Mouse (Mus musculus): ENCODE data around the gene Sdc3.
A peak's percentile ranks its signal among the peaks of the same experiment; 100 is the strongest.

Sdc3 gene

GRCm38 (mm10) chr4:130794771-130795170 is 2.4 kb downstream of the Sdc3 start:
- DNase-seq, result no peak

- no peak for DNase-seq
Observed at GRCm38 (mm10) chr4:130795970-130796369, 3.6 kb downstream of the Sdc3 start.

DNA sequence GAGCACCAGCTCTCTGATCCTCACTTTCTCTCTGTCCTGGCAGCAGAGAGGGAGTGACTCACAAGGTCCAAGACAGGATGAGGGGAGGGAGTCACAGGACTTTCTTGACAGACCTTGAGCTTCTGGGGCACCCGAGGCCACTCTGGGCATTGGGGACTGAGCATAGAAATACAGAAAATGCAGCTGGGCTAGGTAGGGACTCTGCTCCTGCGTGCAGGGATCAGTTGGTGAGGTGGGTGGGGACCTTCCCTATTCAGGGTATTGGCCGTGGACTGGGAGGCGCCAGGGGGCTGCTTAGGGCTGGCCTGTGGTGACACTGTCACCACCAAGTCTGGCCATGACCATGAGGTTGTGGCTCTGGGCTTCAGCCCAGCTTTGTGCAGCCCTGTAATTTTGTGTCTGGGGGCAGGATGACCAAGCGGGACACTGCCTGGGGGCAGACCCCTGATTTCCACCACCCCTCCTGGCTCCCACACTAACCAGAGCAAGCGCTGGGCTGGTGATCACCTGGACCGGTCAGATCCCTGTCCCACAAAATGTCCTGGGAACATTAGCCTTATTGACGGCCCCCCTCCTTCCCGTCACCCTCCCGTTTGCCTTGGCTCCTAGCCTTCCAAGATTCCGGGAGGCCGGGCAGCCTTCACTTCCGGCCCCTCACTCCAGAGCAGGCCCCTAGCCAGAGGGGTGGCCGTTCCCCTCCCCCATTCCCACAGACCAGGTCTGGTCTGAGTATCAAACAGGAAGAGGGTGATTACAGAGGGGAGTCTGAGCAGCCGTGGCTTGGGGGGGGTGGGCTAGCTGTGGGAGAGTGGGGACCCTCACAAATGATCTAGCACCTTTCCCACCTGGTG is 5.1 kb downstream of the Sdc3 start:
- DNase-seq, result peak; percentile 53 to 75

GRCm38 (mm10) chr4:130798416-130798815 is 6.1 kb downstream of the Sdc3 start:
- DNase-seq, result no peak

DNA sequence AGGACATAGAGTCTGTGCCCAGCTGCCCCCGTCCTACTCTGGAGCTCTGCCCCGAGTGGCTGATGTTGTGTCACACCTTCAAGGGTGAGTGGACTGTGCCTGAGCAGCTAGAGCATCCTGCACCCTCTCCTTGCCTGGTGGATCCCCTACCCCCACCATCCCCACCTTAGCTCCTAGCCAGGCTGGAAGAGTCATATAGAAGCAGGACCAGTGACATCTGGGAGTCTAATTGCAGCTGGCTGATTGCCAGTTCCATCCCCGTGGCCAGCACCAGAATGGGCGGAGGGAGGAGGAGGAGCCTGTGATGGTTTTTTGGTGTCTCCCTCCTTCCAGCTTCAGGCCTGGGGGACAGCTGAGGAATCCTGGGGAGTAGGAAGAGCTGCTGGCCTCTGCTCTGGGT is 6.8 kb downstream of the Sdc3 start:
- peak; percentile 51 to 52 for DNase-seq

DNA sequence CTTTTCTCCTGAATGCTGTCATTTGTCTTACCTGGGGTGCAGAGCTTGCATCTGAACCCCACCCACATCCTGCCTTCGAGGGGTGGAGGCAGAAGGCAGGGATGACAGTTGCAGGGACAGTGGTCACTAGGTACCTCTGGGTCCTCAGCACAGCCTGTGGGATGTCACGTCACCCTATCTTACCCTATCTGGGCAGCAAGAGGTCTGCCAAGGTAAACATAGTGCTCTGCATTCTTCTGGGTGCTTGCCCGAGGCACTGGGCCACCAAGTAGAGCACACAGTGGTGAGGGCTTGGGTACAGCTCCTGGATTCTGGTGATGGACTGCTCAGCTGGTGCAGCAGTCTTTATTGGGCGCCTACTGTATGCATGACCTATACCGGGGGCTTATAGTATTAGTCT is 7.2 kb downstream of the Sdc3 start:
- no peak for DNase-seq

GRCm38 (mm10) chr4:130800147-130800546 is 7.8 kb downstream of the Sdc3 start:
- DNase-seq, result peak; percentile 37 to 46

DNA sequence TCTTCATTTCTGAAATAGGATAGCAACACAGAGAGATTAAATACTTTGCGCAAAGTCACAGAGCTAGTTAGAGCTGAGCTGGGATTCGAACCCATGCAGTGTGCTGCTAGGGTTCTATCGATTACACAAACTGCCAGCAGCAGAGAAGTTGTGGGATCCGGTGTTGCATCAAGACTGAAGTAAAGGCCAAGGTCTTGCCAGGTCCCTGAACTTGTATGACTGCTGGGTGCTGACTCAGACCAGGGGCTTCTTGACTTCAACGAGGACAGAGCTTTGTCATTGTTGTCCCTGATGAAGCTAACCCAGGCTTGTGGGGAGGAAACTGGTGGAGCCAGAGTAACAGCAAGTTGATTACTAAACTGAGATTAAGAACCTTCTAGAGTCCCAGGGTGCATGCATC is 8.9 kb downstream of the Sdc3 start:
- DNase-seq, result no peak

- DNase-seq, result no peak
Observed at GRCm38 (mm10) chr4:130801624-130802329, 9.4 kb downstream of the Sdc3 start.

DNA sequence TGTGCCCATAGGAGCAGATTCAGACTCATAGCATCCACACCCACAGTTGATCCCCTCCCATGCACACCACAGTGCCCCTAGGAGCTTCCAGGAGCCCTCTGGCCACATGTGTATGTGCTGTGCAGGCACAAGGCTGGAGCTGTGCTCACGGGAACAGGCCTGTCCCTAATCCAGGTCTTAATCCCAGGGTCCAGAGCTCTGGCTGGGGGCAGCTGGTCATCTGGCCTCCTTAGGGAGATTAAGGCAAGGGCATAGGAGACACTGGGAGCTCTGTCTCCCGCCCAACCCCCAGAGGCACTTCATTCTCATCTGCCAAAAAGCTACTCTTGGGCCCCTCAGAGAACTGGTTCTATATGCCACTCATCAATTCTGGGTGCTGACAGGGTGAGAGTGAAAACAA is 11.3 kb downstream of the Sdc3 start:
- no peak for DNase-seq

- no peak for DNase-seq
Observed at GRCm38 (mm10) chr4:130804292-130804691, 12.0 kb downstream of the Sdc3 start.

DNA sequence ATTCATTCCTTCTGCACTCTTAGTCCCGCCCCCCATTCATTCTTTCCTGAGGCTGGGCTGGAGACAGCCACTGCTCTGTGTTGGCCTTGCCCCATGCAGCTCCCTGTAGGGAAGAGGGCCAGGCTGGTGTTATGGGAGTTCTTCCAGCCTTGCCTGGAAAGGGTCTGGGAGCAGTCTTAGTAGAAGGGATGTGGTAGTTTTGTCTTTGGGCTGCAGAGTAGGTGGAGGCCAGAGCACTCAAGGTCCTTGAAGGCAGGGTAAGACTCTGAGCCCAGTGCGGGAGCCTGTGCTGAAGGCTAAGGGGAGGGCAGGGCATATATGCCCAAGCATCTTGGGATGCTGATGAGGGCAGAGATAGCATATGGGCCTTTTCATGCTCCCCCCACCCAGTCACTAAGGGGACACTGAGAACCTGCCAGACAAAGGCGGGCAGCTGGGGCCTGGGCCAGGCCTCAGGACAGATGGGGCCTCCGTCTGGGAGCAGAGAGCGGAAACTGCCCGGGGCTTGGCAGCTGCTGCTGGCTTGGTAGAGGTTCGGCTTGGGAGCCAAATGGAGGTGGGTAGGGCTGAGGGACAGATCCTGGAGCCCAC is 12.5 kb downstream of the Sdc3 start:
- DNase-seq, result peak in 1 of 2 experiments; percentile 53

- DNase-seq, result no peak
Observed at GRCm38 (mm10) chr4:130805746-130806145, 13.4 kb downstream of the Sdc3 start.

GRCm38 (mm10) chr4:130806746-130807145 is 14.4 kb downstream of the Sdc3 start:
- no peak for DNase-seq

GRCm38 (mm10) chr4:130809784-130810183 is 17.4 kb downstream of the Sdc3 start:
- peak in 1 of 2 experiments; percentile 50 for DNase-seq

GRCm38 (mm10) chr4:130810845-130811244 is 18.5 kb downstream of the Sdc3 start:
- DNase-seq, result no peak

DNA sequence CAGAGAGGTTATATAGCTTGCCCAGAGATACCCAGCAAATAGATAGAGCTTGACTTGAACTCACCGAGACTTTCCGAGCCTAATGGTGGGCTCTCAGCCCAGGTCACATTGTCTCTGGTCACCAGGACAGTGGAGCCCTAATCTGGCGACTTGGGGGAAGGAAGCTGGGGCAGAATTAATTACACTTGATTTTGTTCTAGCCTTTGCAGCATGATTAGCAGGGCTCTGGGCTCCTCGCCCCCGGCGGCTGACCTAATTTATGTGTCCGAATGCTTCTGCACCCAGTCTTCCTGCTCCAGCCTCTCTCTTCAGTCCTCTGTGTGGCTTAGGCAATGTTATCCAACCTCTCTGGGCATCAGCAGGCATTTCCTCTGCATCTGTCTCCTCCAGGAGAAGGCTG is 19.0 kb downstream of the Sdc3 start:
- no peak for DNase-seq

- no peak for DNase-seq
Observed at GRCm38 (mm10) chr4:130813958-130814357, 21.6 kb downstream of the Sdc3 start.

DNA sequence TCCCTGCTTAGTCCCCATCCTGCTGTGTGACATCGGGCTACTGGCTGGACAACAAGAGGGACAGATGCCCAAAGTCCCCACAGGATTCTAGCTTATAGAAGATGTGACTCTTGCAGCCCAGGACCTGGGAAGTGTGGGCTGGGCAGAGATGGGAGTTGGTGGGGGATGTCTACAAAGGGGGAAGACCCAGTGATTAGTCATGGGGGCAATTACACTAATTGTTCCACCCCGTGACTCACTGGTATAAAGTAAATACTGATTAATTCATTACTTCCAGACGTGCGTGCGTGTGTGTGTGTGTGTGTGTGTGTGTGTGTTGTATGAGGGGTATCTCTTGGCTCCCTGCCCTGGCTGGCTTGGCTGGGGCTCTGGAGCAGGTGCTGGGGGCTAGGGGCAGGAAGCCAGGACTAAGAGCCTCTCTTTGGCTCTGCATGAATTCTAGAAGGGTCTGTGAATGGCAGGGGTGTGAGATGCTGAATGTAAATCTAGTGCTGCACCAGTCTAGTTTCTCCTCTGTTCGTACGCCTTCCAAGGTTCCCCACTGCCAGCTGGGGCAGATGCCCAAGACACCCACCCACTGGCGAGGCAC is 22.5 kb downstream of the Sdc3 start:
- DNase-seq, result no peak

DNA sequence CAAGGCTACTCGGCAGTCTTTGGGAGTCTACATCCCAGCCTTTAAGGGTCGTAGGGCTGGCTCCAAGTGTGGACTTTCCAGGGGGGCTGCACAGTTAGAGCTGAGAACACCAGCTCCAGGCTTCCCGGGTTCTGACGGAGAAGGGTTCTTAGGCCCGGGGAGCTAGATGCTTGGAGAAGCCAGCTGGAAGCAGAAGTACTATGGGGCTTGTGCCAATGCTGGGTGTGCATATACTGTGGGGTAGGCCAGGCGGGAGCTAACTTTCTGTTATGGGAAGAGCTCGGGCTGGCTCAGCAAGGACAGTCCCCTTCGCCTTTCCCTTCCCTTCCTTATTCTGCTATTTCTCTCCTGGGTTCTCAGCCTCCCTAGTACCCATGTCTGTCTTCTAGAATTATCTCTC is 23.5 kb downstream of the Sdc3 start:
- DNase-seq, result peak in 1 of 2 experiments; percentile 58

DNA sequence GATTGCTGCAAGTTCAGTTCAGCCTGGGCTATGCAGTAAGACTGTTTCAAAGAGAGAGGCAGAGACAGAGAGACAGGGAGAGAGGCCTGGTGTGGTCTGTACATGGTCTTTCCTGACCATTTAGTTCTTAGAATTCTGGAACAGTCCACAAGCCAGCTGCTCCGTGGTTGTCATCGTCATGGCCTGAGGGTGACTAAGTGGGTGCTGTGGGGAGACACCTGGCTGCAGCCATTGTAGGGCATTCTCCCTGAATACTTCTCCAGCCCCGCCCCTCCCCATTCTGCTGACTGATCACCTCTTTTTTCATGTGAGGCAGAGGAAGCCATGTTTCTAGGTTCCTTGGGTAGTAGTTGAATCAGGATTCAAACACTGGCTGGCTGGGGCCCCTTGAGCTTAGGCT is 27.5 kb downstream of the Sdc3 start:
- no peak for DNase-seq

- DNase-seq, result no peak
Observed at GRCm38 (mm10) chr4:130820594-130821255, 28.4 kb downstream of the Sdc3 start.

Measured in lung, postnatal 4 days (tissue).